Mouse (Mus musculus) thymus, adult 2 months (tissue): ENCODE data around the gene Rasgrp4.

Source experiments
- CTCF ChIP-seq: fragments of 200-500 bp; IDR thresholded peaks from 2 replicates; pipeline ENCODE4 v1.5.1; 2012; ENCODE audit warnings: mild to moderate bottlenecking, control low read depth, low read length, moderate library complexity, borderline replicate concordance; ENCODE audit not compliant: control insufficient read depth, poor library complexity, insufficient read depth; ENCODE audit errors: extremely low read depth
- POLR2A ChIP-seq: fragments of 200-500 bp; IDR thresholded peaks from 2 replicates; pipeline ENCODE4 v1.6.1; 2012; ENCODE audit warnings: mild to moderate bottlenecking, low read length, control low read depth, moderate library complexity; ENCODE audit not compliant: control insufficient read depth, poor library complexity, insufficient read depth; ENCODE audit errors: extremely low read depth

- peak; percentile 44; the same call in 1 of the 2 replicates for TF ChIP-seq POLR2A
- TF ChIP-seq CTCF: no peak
Measured at GRCm38 (mm10) chr7:29155838-29156782, 21.5 kb downstream of the Rasgrp4 start, which contains the start of gene Fam98c.
